Mouse (Mus musculus) c-Kit-negative CD71-positive TER-119-positive erythroid progenitor cells, embryonic 14.5 days (primary cell): Measurements from ENCODE around the gene Olfr661.

ENCODE experiments used
- DNase-seq: peaks from one replicate; pipeline ENCODE4 v3.0.0-alpha.2; 2013; ENCODE audit warnings: low read depth, low spot score

Gene Olfr661

GRCm38 (mm10) chr7:104686201-104686600 is at the start of gene Olfr661:
TSS of gene Olfr661 (plus strand) at chr7:104686501.
- DNase-seq, result no peak

- no peak for DNase-seq
Observed at GRCm38 (mm10) chr7:104646841-104647482, 39.3 kb upstream of the Olfr661 start, which contains the start of gene Olfr658. TSS of gene Olfr658 (minus strand) at chr7:104647305.

DNA sequence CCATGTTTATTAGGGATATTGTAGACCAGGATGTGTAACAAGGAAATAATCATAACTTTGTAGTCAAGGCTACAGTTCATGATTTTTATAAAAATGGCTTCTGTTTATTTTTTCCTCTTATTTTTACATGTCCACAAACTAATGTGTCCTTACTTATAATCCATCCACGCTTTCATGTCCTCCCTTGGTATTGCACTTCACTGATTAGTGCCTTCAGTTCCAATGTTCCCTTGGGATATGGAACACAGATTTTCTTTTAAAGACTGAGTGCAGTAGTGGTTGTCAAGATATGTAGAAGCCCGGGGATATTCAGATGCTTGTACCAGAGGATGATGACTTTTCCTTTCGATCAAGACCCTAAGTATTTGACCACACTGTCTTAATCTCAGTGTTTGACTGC is 19.8 kb upstream of the Olfr661 start, which contains the start of gene Olfr659:
Gene Olfr659, plus strand, starts transcription at position 301 of the 400 bp plus-strand sequence.
- DNase-seq, result no peak
